Mouse (Mus musculus): Measurements from ENCODE around the gene Ccnl1. TPM values are rescaled to one million over a fixed set of nuclear protein-coding genes. Genes with fewer than 3 reads are reported as not detected.

Gene Ccnl1
- polyA plus RNA-seq, 1 experiment from 2014 or later = 61.2 TPM

DNA sequence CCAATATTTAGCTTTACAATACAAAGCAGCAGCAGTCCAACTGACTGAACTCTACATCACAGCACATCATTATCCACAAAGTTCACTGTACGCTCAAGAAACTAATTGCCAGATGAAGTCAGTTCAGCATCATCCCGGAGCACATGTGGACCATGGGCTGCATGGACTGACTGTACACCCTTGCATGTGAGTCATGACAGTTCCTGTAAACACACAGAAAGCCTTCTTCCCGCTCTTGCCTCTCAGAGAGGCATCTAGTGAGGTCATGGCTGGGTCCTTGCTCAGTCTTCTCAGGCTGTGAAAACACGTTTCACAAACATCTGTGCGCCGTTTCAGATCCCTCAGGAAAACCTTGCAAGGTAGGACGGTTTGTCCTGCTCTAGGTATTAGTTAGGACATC, 26.5 kb downstream of the Ccnl1 start:
- no peak for ATAC-seq (ENCODE audit: extremely low read depth, insufficient number of reproducible peaks, low FRiP score, low TSS enrichment)
- no peak overlapping the region for H3K4me2 ChIP-seq
- H3K9me3 ChIP-seq = no peaks in the 10 kb centered on the region
- no peak overlapping the region for H3K4me3 ChIP-seq
- H3K36me3 ChIP-seq = no peaks in the 10 kb centered on the region
- WGBS = 80% methylated on average over 7 of the region's 7 CpGs
- H3K9ac ChIP-seq = no peak overlapping the region
- H3K4me1 ChIP-seq = peaks cover 30% of the 10 kb centered on the region
- H3K27me3 ChIP-seq (replicated peaks) = no peaks in the 10 kb centered on the region
- no peak overlapping the region for H3K27ac ChIP-seq (replicated peaks)

DNA sequence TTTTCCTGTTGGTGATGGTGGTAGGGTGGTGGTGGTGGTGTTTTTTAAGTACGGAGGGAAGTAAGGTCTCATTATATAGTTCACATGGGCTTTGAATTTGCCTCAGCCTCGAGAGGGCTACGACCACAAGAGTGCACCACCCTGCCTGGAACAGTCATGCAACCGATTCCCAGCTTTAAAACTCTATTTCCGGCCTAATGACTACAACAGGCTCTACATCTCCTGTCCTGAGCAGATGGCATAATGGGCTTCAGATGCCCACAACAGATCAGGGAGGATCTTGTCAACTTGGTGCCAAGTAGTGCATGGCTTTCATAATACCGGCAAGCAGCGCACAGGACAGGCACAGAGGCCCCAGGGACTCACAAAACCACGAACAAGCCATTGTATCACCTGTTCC, 27.4 kb downstream of the Ccnl1 start:
- WGBS = 52% methylated on average over 8 of the region's 8 CpGs
- Histone ChIP-seq H3K27ac (replicated peaks) (no peak overlapping the region), H3K4me2 (peak overlapping the region; percentile 68), H3K27me3 (replicated peaks) (no peaks in the 10 kb centered on the region), H3K9me3 (no peaks in the 10 kb centered on the region), H3K4me3 (no peak overlapping the region), H3K9ac (peak overlapping the region; percentile 44; the same call in 1 of the 2 replicates), H3K4me1 (peaks cover 30% of the 10 kb centered on the region), H3K36me3 (no peaks in the 10 kb centered on the region)
- ATAC-seq (ENCODE audit: extremely low read depth, insufficient number of reproducible peaks, low FRiP score, low TSS enrichment) = no peak

DNA sequence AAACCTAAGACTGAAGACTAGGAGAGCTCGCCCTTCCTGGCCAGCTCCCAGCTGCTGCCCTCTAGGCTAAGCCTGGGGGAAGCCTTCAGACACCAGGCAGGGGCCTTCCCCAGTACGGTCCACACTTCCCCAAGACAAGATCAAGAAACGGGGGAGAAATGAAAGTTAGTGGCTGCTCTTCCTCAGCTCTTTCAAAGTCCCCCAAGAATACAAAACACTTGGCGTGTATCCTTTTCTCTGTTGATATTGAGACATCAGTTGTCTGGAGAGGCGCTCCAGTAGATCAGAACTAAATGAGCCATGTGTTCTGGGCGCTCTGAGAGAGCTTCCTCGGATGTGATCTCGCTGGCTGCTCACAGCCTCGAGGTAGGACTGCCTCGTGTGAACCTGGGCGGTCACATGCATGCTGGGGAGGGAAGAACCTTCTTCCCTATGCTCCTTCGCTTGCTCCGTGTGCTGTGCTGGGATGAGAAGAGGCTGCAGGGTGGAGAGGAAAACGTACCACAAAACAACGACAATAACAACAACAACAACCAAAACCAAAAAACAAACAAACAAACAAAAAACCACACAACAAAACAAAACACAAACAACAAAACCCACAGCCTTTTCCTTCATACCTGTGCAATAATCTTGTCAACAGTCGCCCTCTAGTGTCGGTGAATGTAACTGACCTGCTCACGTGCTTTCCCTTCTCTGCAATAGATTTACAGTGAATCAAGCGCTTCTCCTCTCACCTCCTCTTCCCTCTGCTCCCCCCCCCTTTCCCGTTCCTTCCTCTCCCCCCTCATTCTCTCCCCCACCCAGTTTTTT, 28.0 kb downstream of the Ccnl1 start:
- Histone ChIP-seq H3K27me3 (replicated peaks) (no peaks in the 10 kb centered on the region), H3K4me2 (peak overlapping the region; percentile 68), H3K36me3 (no peaks in the 10 kb centered on the region), H3K9ac (peak overlapping the region; percentile 74), H3K4me1 (peaks cover 33% of the 10 kb centered on the region), H3K9me3 (no peaks in the 10 kb centered on the region), H3K27ac (replicated peaks) (no peak overlapping the region), H3K4me3 (peak overlapping the region; percentile 42)
- ATAC-seq (ENCODE audit: extremely low read depth, insufficient number of reproducible peaks, low FRiP score, low TSS enrichment) = no peak
- WGBS = 21% methylated on average over 20 of the region's 20 CpGs

DNA sequence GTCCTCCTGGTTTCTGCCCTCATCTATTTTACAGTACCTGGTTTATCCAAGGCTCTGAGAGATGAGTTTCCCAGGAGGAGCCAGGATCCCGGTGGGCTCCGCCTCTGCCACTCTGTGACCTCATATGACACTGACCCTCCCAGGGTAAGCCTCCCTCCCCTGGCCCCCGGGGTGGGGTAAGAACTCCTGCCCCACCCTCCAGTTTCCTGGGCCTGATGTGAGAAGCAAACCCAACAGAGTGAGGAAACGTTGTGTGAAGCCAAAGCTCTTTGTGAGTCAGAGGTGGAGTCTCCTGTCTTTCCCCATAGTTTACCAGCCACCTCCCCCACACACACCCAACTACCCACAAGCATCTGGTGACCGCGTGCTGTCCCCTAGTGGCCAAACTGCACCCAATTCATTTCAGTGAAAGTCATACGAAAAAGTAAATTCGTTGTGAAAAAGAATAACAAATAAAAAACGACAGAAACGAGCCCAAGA, 28.7 kb downstream of the Ccnl1 start:
- under 1% methylated on average over 10 of the region's 10 CpGs for WGBS

DNA sequence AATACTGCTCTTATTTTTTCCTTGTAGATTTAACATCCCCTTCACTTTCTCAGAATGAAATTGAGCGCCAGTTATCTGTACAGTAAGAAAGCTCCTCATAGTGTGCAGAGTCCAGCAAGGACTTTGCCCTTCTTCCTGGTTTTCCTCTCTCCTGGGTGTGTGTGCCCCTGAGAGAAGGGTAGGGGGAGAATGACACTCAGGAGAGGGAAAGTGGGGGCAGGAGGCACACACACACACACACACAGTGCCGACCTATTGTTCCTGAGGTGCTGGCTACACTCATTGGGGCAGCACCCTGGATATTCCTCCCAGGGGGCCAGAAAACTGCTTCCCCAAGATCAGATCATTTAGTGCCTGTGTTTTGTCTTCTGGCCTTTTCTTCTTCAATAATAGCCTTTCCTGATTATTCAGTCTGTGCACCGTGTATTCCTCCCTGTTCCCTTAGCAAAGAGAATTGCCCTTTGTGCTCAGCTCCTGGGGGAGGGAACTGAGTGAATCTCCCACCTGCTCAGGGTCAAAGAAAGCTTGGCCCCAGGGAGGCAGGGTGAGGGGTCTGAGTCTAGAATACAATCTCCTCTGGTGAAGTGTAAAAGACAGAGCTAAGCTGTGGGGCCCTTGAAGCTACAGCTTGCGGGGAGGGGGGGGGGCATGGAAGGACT, 29.3 kb downstream of the Ccnl1 start:
- H3K9me3 ChIP-seq = no peaks in the 10 kb centered on the region
- peak overlapping the region; percentile 77 for H3K9ac ChIP-seq
- H3K4me3 ChIP-seq = peak overlapping the region; percentile 42
- no peaks in the 10 kb centered on the region for H3K36me3 ChIP-seq
- ATAC-seq (ENCODE audit: extremely low read depth, insufficient number of reproducible peaks, low FRiP score, low TSS enrichment) = no peak
- peaks cover 33% of the 10 kb centered on the region for H3K4me1 ChIP-seq
- peak overlapping the region; percentile 68 for H3K4me2 ChIP-seq
- no peaks in the 10 kb centered on the region for H3K27me3 ChIP-seq (replicated peaks)
- peak overlapping the region; percentile 69 for H3K27ac ChIP-seq (replicated peaks)
- WGBS = 51% methylated on average over 4 of the region's 4 CpGs

More for the DNA sequence above, 28.7 kb downstream of the Ccnl1 start:
- H3K36me3 ChIP-seq = no peaks in the 10 kb centered on the region
- peak overlapping the region; percentile 42 for H3K4me3 ChIP-seq
- no peaks in the 10 kb centered on the region for H3K9me3 ChIP-seq
- peak overlapping the region; percentile 69 for H3K27ac ChIP-seq (replicated peaks)
- peaks cover 33% of the 10 kb centered on the region for H3K4me1 ChIP-seq
- H3K27me3 ChIP-seq (replicated peaks) = no peaks in the 10 kb centered on the region
- peak overlapping the region; percentile 68 for H3K4me2 ChIP-seq
- ATAC-seq (ENCODE audit: extremely low read depth, insufficient number of reproducible peaks, low FRiP score, low TSS enrichment) = peak; percentile 39; the same call in 1 of the 2 replicates
- peak overlapping the region; percentile 77 for H3K9ac ChIP-seq

DNA sequence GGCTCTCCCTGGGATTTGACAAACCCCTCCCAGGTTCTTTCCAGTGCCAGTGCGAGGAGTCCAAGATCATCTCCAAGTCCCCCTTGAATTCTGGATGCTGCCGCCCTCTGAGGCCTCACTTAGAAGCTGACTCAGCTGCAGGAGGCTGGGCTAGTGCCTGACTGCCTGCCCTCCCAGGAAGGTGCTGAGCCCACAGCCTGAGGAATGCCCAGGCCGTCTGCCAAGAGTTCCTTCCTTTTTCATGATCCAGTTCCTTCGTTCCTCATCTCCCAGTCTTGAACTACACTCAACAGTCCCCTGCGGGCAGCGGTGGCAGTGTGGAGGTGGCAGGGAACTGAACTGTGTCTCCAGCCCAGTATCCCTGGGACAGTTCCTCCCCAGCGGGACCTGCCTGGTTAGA, 30.4 kb downstream of the Ccnl1 start:
- Histone ChIP-seq H3K36me3 (no peaks in the 10 kb centered on the region), H3K27me3 (replicated peaks) (no peaks in the 10 kb centered on the region), H3K9me3 (no peaks in the 10 kb centered on the region), H3K27ac (replicated peaks) (peak overlapping the region; percentile 34), H3K4me1 (peaks cover 33% of the 10 kb centered on the region), H3K4me2 (peak overlapping the region; percentile 24; the same call in 1 of the 2 replicates), H3K4me3 (no peak overlapping the region), H3K9ac (peak overlapping the region; percentile 24; the same call in 1 of the 2 replicates)
- peak; percentile 15; the same call in 1 of the 2 replicates for ATAC-seq (ENCODE audit: extremely low read depth, insufficient number of reproducible peaks, low FRiP score, low TSS enrichment)
- 33% methylated on average over 7 of the region's 7 CpGs for WGBS

DNA sequence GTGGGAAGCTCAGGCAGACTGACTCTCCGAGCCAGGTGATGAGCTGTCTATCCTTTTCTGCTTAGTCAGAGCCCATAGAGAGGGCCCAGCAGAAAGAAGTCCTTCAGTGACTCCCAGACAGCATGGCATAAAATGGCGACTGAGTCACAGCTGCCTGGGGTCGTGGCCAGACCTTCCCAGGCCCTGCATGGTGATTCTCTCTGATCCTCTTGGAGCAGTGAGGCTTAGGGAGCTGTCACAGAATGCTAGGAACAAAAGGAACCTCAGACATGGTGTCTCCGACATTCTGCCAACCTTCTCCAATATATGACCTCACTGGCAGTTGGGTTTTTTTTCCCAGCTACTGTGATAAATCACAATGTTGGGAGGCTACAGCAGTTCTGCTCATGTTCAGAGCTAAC, 30.9 kb downstream of the Ccnl1 start:
- H3K9me3 ChIP-seq = no peaks in the 10 kb centered on the region
- H3K9ac ChIP-seq = 0 out of 2 replicates have a peak overlapping the region, but pooled peaks have one; percentile 24
- WGBS = 71% methylated on average over 4 of the region's 4 CpGs
- no peaks in the 10 kb centered on the region for H3K27me3 ChIP-seq (replicated peaks)
- H3K4me2 ChIP-seq = peak overlapping the region; percentile 24; the same call in 1 of the 2 replicates
- ATAC-seq (ENCODE audit: extremely low read depth, insufficient number of reproducible peaks, low FRiP score, low TSS enrichment) = no peak
- no peak overlapping the region for H3K4me3 ChIP-seq
- peaks cover 33% of the 10 kb centered on the region for H3K4me1 ChIP-seq
- peak overlapping the region; percentile 34 for H3K27ac ChIP-seq (replicated peaks)
- H3K36me3 ChIP-seq = no peaks in the 10 kb centered on the region

DNA sequence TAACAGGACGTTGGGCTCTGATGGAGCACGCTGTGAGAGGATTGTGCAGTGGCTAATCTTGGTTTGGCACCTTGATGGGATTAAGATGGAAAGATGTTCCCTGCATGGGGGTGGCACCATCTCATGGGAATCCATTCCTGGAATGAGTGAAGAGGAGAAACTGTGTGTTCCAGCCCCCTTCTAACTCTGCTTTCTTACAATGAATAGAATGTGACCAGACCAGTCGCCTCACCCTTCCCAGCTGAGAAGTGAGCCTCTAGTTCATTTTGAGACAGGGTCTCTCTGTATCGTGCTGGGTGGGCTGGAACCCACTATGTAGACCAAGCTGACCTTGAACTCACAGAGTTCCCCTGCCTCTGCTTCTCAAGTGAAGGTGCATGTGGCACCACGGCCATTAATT, 31.6 kb downstream of the Ccnl1 start:
- H3K27me3 ChIP-seq (replicated peaks) = no peaks in the 10 kb centered on the region
- H3K27ac ChIP-seq (replicated peaks) = no peak overlapping the region
- ATAC-seq (ENCODE audit: extremely low read depth, insufficient number of reproducible peaks, low FRiP score, low TSS enrichment) = no peak
- H3K9me3 ChIP-seq = no peaks in the 10 kb centered on the region
- H3K9ac ChIP-seq = no peak overlapping the region
- H3K36me3 ChIP-seq = no peaks in the 10 kb centered on the region
- peaks cover 33% of the 10 kb centered on the region for H3K4me1 ChIP-seq
- H3K4me2 ChIP-seq = no peak overlapping the region
- H3K4me3 ChIP-seq = no peak overlapping the region
- WGBS = 88% methylated on average over 5 of the region's 5 CpGs

DNA sequence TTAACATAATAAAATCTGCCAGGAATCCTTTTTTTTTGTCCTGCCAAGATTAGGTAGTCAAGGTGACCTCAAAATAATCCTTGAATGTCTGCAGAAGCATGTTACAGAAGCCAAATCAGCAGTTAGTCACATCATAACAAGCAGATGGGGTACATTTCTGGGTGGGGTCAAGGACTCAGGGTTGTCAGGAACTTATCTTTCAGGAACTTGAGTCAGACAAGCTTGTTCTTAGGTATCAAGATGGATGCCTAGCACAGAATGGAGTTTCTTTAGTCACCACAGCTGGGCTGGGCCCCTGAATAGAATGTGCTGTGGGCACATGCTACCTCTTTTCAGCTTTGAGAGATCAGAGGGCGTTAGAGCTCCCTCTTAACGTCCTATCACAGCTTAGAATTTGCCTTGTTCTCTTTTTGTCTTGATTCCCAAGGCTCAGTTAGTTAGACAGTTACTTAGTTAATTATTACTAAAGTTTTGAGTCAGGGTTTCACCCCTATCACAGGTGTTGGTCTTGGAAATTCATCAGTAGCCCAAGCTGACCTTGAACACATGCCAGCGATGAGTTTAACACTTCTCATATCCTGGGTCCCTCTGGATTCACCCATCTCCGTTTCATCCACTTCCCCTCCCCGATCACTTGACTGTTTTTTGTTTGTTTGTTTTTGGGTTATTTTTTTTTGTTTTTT, 32.9 kb downstream of the Ccnl1 start:
- Histone ChIP-seq H3K36me3 (no peaks in the 10 kb centered on the region), H3K9me3 (no peaks in the 10 kb centered on the region), H3K9ac (no peak overlapping the region), H3K4me3 (no peak overlapping the region), H3K27me3 (replicated peaks) (no peaks in the 10 kb centered on the region), H3K27ac (replicated peaks) (no peak overlapping the region), H3K4me2 (no peak overlapping the region), H3K4me1 (peaks cover 33% of the 10 kb centered on the region)
- 81% methylated on average over 5 of the region's 5 CpGs for WGBS
- ATAC-seq (ENCODE audit: extremely low read depth, insufficient number of reproducible peaks, low FRiP score, low TSS enrichment) = no peak

DNA sequence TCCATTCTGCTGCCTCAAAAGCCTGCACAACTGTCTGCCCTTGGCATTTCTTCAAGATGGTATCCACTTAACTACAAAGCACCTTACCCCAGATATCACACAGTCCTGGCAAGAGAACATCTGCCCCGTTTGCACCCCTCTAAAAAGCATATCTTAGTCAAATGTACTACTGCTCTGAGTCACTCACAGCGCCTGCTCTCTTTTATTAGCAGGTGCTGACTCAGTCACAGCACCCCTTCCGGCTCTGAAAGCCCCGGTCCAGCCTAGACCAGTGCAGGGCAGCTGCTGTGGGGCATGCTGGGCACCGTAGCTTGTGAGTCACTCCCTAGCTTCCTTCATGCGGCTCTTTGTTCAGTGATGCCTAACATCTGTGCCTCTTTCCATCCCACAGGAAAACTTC, 35.6 kb downstream of the Ccnl1 start:
- no peak overlapping the region for H3K27ac ChIP-seq (replicated peaks)
- H3K27me3 ChIP-seq (replicated peaks) = no peaks in the 10 kb centered on the region
- H3K4me1 ChIP-seq = peaks cover 10% of the 10 kb centered on the region
- no peaks in the 10 kb centered on the region for H3K9me3 ChIP-seq
- H3K36me3 ChIP-seq = no peaks in the 10 kb centered on the region
- H3K9ac ChIP-seq = no peak overlapping the region
- no peak for ATAC-seq (ENCODE audit: extremely low read depth, insufficient number of reproducible peaks, low FRiP score, low TSS enrichment)
- H3K4me2 ChIP-seq = no peak overlapping the region
- no peak overlapping the region for H3K4me3 ChIP-seq
- WGBS = 62% methylated on average over 6 of the region's 6 CpGs

DNA sequence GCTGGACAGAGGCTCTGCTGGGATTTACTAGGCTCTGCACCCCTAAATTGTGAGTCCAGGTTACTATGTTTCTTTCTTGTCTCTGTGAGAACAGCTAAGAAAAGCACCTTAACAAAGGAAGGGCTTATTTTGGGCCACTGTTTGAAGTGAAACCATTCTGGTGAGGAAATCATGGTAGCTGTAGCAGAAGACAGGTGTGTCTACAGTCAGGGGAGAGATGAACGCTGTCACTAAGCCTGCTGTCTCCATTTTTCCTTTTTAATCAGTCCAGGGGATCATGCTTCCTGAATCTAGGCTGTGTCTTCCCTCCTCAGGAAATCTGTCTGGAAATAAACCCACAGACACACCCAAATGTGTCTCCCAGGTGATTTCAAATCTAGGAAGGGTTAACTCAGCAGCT, 36.4 kb downstream of the Ccnl1 start:
- Histone ChIP-seq H3K4me3 (no peak overlapping the region), H3K4me1 (peaks cover 4% of the 10 kb centered on the region; the same call in 1 of the 2 replicates), H3K9ac (no peak overlapping the region), H3K36me3 (no peaks in the 10 kb centered on the region), H3K27ac (replicated peaks) (no peak overlapping the region), H3K9me3 (no peaks in the 10 kb centered on the region), H3K4me2 (no peak overlapping the region), H3K27me3 (replicated peaks) (no peaks in the 10 kb centered on the region)
- no peak for ATAC-seq (ENCODE audit: extremely low read depth, insufficient number of reproducible peaks, low FRiP score, low TSS enrichment)
- WGBS = 87% methylated on average over 1 of the region's 1 CpGs

All from heart, embryonic 13.5 days (tissue).